Mouse (Mus musculus) fat pad, adult 2 months (tissue): ENCODE results near the gene Npb.

Experiments used
- DNase-seq: peaks from one replicate; pipeline ENCODE4 v3.0.0-alpha.2; 2011; ENCODE audit warnings: low read depth, low spot score; ENCODE audit errors: extremely low read depth

Npb gene

GRCm38 (mm10) chr11:120613976-120614375 is 5.7 kb downstream of the Npb start:
- no peak for DNase-seq

- no peak for DNase-seq
Observed at GRCm38 (mm10) chr11:120615167-120615566, 6.9 kb downstream of the Npb start.

GRCm38 (mm10) chr11:120615606-120616203 is 7.4 kb downstream of the Npb start:
- no peak for DNase-seq

GRCm38 (mm10) chr11:120616617-120617294 is 8.5 kb downstream of the Npb start:
- DNase-seq = no peak

GRCm38 (mm10) chr11:120617519-120618112 is 9.3 kb downstream of the Npb start, which contains the start of gene Pcyt2:
Pcyt2 (minus strand) TSS chr11:120617936.
- no peak for DNase-seq

- no peak for DNase-seq
Observed at GRCm38 (mm10) chr11:120618619-120619535, 10.6 kb downstream of the Npb start.

- DNase-seq = no peak
Observed at GRCm38 (mm10) chr11:120620195-120620594, 11.9 kb downstream of the Npb start.

- no peak for DNase-seq
Observed at GRCm38 (mm10) chr11:120622805-120623204, 14.5 kb downstream of the Npb start.

- DNase-seq = no peak
Observed at GRCm38 (mm10) chr11:120623961-120624679, 15.8 kb downstream of the Npb start.

GRCm38 (mm10) chr11:120624680-120625111 is 16.4 kb downstream of the Npb start:
- DNase-seq = no peak

- no peak for DNase-seq
Observed at GRCm38 (mm10) chr11:120625152-120625775, 17.0 kb downstream of the Npb start, which contains the start of gene Sirt7. Sirt7 (minus strand) TSS chr11:120625240.

- no peak for DNase-seq
Observed at GRCm38 (mm10) chr11:120626785-120627467, 18.6 kb downstream of the Npb start.

GRCm38 (mm10) chr11:120627468-120628300 is 19.4 kb downstream of the Npb start:
- DNase-seq = no peak

- DNase-seq = no peak
Observed at GRCm38 (mm10) chr11:120628601-120629340, 20.5 kb downstream of the Npb start.

GRCm38 (mm10) chr11:120629341-120629730 is 21.1 kb downstream of the Npb start:
- DNase-seq = no peak

- DNase-seq = no peak
Observed at GRCm38 (mm10) chr11:120629911-120630310, 21.6 kb downstream of the Npb start.

GRCm38 (mm10) chr11:120630401-120630871 is 22.2 kb downstream of the Npb start:
- DNase-seq = peak; percentile 62
